Mouse (Mus musculus): ENCODE measurements around the gene Ofd1. TPM values are rescaled to one million over a fixed set of nuclear protein-coding genes. Genes with fewer than 3 reads are reported as not detected.

Ofd1 gene
- polyA plus RNA-seq (2015; fragmentation: Nextera tagmentation; extraction: Ambion mirVana), result 4.9 and 5.6 TPM in 2 replicates

DNA sequence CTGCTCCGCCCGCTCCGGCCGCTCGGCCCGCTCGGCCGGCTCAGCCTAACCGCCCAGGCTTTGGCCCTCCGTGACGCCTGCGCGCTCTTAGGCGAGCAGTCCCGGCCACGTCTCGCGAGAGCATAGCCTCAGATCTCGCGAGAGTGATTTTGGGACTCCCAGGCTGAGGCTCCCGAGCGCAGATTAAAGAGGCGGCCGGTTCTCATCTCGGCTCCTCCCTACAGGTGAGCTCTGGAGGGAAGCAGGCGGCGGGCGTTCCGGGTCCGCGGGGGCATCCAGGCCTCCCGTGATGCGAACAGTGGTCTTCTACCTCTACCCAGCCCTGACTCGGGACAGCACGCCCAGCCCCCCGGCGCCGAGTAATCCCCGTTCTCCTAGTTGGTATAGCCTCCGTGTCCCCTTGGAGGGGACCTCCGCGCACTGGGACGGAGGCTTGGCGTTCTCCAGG is at the start of gene Ofd1:
Gene Ofd1 (minus strand): TSS at position 89 of the 448 bp plus-strand sequence.

DNA sequence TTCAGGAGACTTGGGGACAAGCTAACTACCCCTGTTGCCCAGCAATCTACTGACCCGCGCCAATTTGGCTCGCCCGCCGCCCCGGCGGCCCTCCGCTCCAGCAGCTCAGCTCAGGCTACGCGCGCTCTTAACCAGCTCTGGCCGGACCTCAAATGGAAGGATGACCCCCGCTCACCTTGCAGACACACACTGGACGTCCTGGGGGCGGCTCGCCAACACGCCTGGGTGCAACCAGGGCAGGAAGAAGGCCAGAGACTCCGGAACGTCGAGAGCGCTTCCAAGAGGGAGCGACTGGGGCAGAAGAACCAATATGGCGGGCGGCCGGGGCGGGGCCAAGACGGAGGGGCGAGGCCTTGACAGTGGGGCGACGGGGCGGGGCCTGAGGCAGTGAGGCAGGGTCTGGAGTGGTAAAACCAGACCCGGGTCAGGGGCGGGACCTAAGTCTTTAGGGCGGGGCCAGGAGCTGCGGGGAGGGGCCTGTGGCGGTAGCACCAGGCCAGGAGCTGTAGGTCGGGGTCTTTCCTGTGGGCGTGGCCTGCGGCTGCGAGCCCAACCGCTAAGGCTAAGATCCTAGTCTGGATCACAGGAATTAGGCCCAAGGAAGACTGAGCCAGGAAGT is 39.0 kb upstream of the Ofd1 start, which contains the start of gene Rab9:
Gene Rab9 (minus strand): TSS at position 503 of the 619 bp plus-strand sequence.

DNA sequence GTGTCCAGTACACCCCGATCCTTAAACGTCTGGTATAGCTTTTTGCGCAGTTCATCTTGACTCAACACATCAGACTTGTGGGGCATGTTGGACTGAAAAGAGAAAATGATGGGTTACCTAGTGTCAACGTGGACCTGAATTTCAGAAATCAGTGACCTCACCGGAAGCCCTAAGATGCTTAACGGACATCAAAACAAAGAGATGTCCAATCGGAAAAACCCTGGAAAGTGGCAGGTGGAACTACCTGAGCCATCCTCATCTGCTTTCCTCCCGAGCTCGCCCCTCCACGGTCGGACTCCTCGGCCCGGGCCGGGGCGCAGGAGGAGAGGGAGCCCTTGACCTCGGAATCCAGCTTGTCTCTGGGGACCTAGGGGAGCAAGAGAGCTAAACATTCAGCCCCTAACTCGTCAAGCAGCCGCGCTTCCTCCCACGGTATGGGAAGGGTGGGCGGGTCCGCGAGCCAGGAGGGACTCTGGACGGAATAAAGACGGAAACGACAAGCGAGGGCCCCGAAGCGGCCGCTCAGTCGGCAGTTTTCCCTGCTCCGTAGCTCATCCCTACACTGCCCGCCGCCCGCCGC is 378 bp downstream of the Ofd1 start, which contains the start of gene Trappc2:
Gene Trappc2 (plus strand): TSS at position 539 of the 580 bp plus-strand sequence.

Other genes starting within 250 kb of the Ofd1 start
- gene Gpm6b, start 201.8 kb downstream of the Ofd1 start, polyA plus RNA-seq (2015; fragmentation: Nextera tagmentation; extraction: Ambion mirVana), result 4.2 and 6.9 TPM in 2 replicates
- 15.9 and 16.3 TPM in 2 replicates for gene Trappc2, start 130 bp downstream of the Ofd1 start, polyA plus RNA-seq (2015; fragmentation: Nextera tagmentation; extraction: Ambion mirVana)
- 23.6 and 25.1 TPM in 2 replicates for gene Rab9, start 39.2 kb upstream of the Ofd1 start, polyA plus RNA-seq (2015; fragmentation: Nextera tagmentation; extraction: Ambion mirVana)
- 5.2 and 6.1 TPM in 2 replicates for gene Tceanc, start 77.9 kb upstream of the Ofd1 start, polyA plus RNA-seq (2015; fragmentation: Nextera tagmentation; extraction: Ambion mirVana)
- gene Egfl6, start 145.0 kb upstream of the Ofd1 start, polyA plus RNA-seq (2015; fragmentation: Nextera tagmentation; extraction: Ambion mirVana), result 1.8 and 3.6 TPM in 2 replicates